Mouse (Mus musculus) hindbrain, embryonic 12.5 days (tissue): ENCODE results near the gene Sytl1. TPM values are rescaled to one million over a fixed set of nuclear protein-coding genes. Genes with fewer than 3 reads are reported as not detected.

Source experiments
- ATAC-seq: fragments of 200-750 bp; cut with Nextera tagmentation; 2 replicates; pipeline ENCODE4 v1.8.0; 2017; ENCODE audit warnings: moderate TSS enrichment; ENCODE audit not compliant: low FRiP score
- H3K27ac ChIP-seq: fragments of 300-500 bp; sonication (generic); 2 replicates; pipeline ENCODE4 v1.5.1; 2016; ENCODE audit warnings: mild to moderate bottlenecking
- H3K27me3 ChIP-seq: fragments of 300-500 bp; sonication (generic); 2 replicates; pipeline ENCODE4 v1.6.1; 2016; ENCODE audit warnings: mild to moderate bottlenecking
- H3K36me3 ChIP-seq: fragments of 300-500 bp; sonication (generic); 2 replicates; pipeline ENCODE4 v1.6.1; 2016; ENCODE audit warnings: mild to moderate bottlenecking
- H3K4me1 ChIP-seq: fragments of 300-500 bp; sonication (generic); 2 replicates; pipeline ENCODE4 v1.6.1; 2016
- H3K4me2 ChIP-seq: fragments of 300-500 bp; sonication (generic); replicated peaks from 2 replicates; pipeline ENCODE4 v1.6.1; 2016; ENCODE audit warnings: mild to moderate bottlenecking
- H3K4me3 ChIP-seq: fragments of 300-500 bp; sonication (generic); 2 replicates; pipeline ENCODE4 v1.5.1; 2016; ENCODE audit warnings: mild to moderate bottlenecking
- H3K9ac ChIP-seq: fragments of 300-500 bp; sonication (generic); 2 replicates; pipeline ENCODE4 v1.6.1; 2016; ENCODE audit warnings: mild to moderate bottlenecking, moderate library complexity
- H3K9me3 ChIP-seq: fragments of 300-500 bp; sonication (generic); replicated peaks from 2 replicates; pipeline ENCODE4 v1.6.1; 2016; ENCODE audit warnings: mild to moderate bottlenecking
- WGBS: fragments of 180-500 bp; shearing (Covaris S2); methylation state at CpG from one replicate; pipeline ENCODE4 v1.1.7; 2016; 5-methylcytosine and 5-hydroxymethylcytosine counted together
- polyA plus RNA-seq: library from polyadenylated mRNA; unstranded; fragments of >200 nt; fragmentation: Nextera tagmentation; extraction: Ambion mirVana; gene quantifications from 2 replicates; pipeline ENCODE4 v1.2.1, GENCODE M21; 2016

The Sytl1 gene
- polyA plus RNA-seq, 1 experiment from 2014 or later: 0.67 TPM

DNA sequence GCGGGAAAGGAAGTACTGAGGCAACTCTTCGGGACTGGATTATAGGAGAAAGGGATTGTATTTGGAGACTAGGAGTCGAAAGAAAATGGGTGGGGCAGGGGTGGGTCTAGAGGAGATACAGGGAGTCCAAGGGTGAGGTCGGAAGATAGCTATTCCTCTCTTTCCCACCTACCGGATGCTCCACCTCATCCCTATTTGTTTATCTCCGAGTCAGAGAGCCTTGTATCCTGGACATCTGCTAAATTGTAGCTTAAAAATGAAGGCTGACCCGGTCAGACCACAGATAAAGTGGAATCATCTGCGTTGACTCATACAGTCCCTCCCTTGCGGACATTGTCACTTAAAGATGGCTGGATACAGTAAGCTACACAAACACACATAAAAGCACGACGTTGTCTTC lies 21.0 kb downstream of the Sytl1 start:
- Histone ChIP-seq H3K9me3 (no peaks in the 10 kb centered on the region), H3K9ac (no peak overlapping the region), H3K27ac (no peak overlapping the region), H3K36me3 (no peaks in the 10 kb centered on the region), H3K4me3 (peak overlapping the region; percentile 46), H3K4me2 (peak overlapping the region; percentile 82), H3K27me3 (peaks cover 83% of the 10 kb centered on the region), H3K4me1 (peaks cover 12% of the 10 kb centered on the region)
- 31% methylated on average over 11 of the region's 11 CpGs for WGBS
- ATAC-seq: no peak

DNA sequence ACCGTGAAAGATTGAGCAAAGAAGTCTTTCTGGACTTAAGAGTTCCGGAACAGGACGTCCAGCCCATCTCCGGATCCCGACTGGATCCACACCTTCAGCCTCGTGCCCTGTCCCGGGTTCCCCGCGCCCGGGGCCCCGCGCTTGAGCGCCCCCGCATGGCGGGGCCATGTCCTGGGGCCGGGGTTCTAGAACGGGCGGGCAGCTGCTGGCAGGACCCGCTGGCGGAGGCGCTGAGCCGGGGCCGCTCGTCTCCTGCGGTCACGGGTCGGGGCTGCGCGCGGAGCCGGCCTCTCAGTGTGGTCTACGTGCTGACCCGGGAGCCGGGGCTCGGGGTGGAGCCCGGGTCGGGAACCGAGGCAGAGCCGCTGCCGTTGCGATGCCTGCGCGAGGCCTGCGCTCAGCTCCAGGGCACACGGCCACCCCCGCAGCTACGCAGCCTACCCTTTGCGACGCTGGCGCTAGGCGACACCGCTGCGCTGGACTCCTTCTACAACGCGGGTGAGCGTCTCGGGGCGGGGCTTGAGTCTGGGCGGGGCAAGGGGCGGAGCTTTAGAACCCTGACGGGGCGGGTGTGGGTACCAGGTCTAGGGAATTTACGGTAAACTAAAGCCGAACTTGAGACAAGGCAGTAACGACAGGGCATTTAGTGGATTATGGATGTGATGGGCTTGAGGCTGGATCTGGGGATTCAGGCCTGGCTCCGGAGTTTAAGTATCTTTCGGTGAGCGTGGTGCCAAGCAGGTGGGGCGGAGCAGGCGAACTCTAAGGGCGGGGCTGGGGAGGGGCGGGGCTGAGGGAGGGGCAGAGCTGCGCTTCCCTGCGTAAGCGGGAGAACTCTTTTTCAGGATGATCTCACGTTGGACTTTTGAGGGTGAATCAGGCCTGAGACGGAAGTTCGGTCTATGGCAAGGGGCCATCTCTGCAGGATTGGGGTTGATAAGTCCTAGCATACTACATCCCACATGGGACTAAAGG lies 21.7 kb downstream of the Sytl1 start:
- Histone ChIP-seq H3K9ac (peak overlapping the region; percentile 60), H3K9me3 (no peaks in the 10 kb centered on the region), H3K27me3 (peaks cover 77% of the 10 kb centered on the region), H3K4me2 (peak overlapping the region; percentile 82), H3K27ac (no peak overlapping the region), H3K4me1 (peaks cover 12% of the 10 kb centered on the region), H3K36me3 (no peaks in the 10 kb centered on the region), H3K4me3 (peak overlapping the region; percentile 46)
- WGBS: 0% methylated on average over 74 of the region's 78 CpGs
- peak; percentile 89 for ATAC-seq

DNA sequence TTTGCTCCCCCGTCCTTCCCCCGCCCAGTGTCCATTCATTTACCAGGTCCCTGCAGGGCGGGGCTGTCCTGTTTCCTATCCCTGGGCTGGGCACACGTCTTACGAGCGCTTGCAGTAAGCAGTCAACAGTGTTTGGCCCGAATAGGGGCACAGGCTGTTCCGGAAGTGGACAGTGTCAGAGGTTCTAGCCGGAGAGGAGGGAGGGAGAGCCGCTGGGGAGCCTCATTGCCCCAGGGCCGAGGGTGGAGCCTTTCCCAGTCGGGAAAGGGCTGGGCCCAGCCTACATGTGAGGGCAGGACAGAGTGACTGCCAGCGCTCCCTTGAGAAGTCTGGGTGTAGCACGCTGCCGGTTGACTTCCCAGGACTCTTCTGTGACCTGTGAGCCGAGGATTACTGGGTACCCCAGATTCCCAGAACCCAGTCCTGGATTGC lies 22.4 kb downstream of the Sytl1 start, which contains the start of gene Map3k6:
Map3k6 (plus strand) TSS at position 329 of the 432 bp plus-strand sequence.
- peak within 1 kb of the TSS; percentile 46 for H3K4me3 ChIP-seq
- no peaks in the 10 kb centered on the region for H3K36me3 ChIP-seq
- 6% methylated on average over 16 of the region's 16 CpGs for WGBS
- H3K27me3 ChIP-seq: peaks cover 70% of the 10 kb centered on the region
- peak; percentile 20; the same call in 1 of the 2 replicates for ATAC-seq
- no peaks in the 10 kb centered on the region for H3K9me3 ChIP-seq
- no peak within 1 kb of the TSS for H3K27ac ChIP-seq
- H3K9ac ChIP-seq: peak within 1 kb of the TSS; percentile 60
- peak within 1 kb of the TSS; percentile 82 for H3K4me2 ChIP-seq
- H3K4me1 ChIP-seq: peaks cover 12% of the 10 kb centered on the region

DNA sequence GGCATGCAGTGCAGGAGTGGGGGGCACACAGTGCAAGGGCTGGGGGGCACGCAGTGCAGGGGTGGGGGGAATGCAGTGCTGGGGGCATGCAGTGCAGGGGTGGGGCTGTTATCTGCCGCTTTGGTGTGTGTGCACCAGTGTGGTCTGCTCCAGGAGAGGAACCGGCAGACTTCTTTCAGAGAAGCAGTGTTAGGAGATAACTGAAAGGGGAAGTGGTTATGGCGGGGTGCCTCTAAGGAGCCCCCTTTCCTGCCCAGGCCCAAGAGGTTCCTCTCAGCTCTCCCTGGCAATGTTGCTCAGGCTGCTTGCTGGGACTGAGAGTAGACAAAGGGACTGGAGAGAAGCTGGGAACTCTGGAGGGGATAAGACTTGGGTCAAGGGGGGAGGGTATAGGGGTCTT lies 25.0 kb downstream of the Sytl1 start:
- Histone ChIP-seq H3K27ac (no peak overlapping the region), H3K4me2 (no peak overlapping the region), H3K36me3 (no peaks in the 10 kb centered on the region), H3K4me1 (peaks cover 9% of the 10 kb centered on the region), H3K9me3 (no peaks in the 10 kb centered on the region), H3K9ac (no peak overlapping the region), H3K4me3 (no peak overlapping the region), H3K27me3 (peaks cover 51% of the 10 kb centered on the region)
- WGBS: 84% methylated on average over 4 of the region's 4 CpGs
- no peak for ATAC-seq

DNA sequence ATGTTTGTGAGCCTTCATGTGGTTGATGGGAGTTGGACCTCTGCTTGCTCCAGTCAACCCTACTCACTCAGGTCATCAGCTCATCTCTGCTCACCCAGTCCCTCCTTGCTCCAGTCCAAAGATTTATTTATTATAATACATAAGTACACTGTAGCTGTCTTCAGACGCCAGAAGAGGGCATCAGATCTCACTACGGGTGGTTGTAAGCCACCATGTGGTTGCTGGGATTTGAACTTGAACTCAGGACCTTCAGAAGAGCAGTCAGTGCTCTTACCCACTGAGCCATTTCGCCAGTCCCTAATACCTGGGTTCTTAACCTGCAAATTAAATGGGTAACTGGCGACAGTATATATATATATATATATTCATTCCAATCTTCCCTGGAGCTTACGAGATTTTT lies 27.5 kb downstream of the Sytl1 start:
- H3K36me3 ChIP-seq: no peaks in the 10 kb centered on the region
- no peak overlapping the region for H3K4me3 ChIP-seq
- WGBS: 77% methylated on average over 5 of the region's 5 CpGs
- H3K4me2 ChIP-seq: no peak overlapping the region
- H3K9me3 ChIP-seq: no peaks in the 10 kb centered on the region
- no peak for ATAC-seq
- peaks cover 26% of the 10 kb centered on the region for H3K27me3 ChIP-seq
- no peak overlapping the region for H3K9ac ChIP-seq
- no peak overlapping the region for H3K27ac ChIP-seq
- peaks cover 1% of the 10 kb centered on the region for H3K4me1 ChIP-seq

DNA sequence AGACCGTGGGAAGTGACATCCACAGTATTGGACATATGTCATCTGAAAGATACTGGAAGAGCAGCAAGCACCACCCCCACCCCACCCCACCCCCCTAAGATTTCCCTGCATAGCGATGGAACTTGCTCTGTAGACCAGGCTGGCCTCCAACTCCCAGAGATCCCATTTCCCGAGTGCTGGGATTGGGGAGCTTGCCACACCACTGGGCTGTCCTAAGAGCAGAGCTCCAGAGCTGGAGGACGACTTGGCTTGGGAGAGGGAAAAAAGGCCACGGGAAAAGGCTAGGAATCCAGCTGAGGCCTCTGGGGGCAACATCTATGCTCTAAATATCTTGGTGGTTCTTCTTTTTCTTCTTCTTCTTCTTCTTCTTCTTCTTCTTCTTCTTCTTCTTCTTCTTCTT lies 28.1 kb downstream of the Sytl1 start:
- Histone ChIP-seq H3K9ac (no peak overlapping the region), H3K4me1 (0 out of 2 replicates have a peak, but pooled peaks cover 3% of the 10 kb centered on the region), H3K36me3 (no peaks in the 10 kb centered on the region), H3K4me2 (no peak overlapping the region), H3K4me3 (no peak overlapping the region), H3K27ac (no peak overlapping the region), H3K9me3 (no peaks in the 10 kb centered on the region), H3K27me3 (peaks cover 19% of the 10 kb centered on the region)
- WGBS: 59% methylated on average over 5 of the region's 5 CpGs
- no peak for ATAC-seq

DNA sequence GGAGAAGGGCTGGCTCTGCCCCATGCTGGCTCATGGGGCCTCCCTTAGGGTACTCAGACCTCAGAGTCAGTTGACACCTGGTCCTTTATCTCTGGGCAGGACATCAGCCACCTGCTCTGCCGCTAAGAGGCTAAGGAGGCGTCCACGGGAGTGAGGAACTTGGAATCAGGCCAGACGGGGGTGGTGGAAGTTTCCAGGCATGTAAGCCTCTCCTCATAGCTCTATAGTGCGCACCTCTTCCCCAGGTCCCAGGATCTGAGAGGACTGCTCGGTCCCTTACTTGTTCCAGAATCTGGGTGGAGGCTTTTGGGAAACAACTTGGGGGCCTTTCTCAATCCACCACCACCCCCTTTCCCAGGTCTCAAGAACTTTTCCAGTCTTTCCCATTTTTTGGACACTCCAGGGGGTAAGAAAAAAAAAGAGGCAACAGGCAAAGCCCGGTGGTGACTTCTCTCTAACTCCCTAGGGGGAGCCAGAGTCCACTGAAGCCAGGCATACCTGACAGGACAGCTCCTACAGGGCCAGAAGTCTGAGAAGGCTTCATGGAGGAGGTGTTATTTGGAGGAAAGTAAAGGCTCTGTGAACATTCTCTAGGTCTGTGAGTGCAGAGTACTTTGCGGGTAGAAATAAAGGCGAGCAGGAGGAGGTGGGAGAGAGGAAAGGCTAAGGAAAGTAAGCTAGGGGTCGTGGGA lies 29.5 kb downstream of the Sytl1 start:
- Histone ChIP-seq H3K4me3 (no peak overlapping the region), H3K27me3 (peaks cover 9% of the 10 kb centered on the region), H3K27ac (no peak overlapping the region), H3K4me1 (0 out of 2 replicates have a peak, but pooled peaks cover 4% of the 10 kb centered on the region), H3K36me3 (no peaks in the 10 kb centered on the region), H3K4me2 (no peak overlapping the region), H3K9ac (no peak overlapping the region), H3K9me3 (no peaks in the 10 kb centered on the region)
- WGBS: 50% methylated on average over 10 of the region's 10 CpGs
- no peak for ATAC-seq

DNA sequence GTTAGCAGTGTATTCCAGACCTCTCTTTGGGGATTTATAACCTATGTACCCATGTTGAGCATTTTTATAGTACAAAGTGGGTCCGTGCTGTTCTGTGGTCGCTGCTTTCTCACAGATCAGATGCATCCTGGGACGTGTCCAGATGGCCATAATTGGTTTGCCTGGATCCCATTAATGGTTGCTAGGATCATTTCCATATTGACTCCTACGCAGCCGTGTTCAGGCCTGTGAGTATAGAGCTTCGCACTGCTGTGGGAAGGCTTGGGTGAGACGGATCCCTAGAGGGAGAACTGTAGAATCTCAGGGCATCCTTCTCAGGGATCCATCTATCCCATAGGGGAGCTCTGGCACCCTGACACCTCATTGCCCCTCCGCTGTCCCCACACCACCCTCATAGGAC lies 33.3 kb downstream of the Sytl1 start:
- H3K4me3 ChIP-seq: no peak overlapping the region
- WGBS: 45% methylated on average over 8 of the region's 8 CpGs
- no peak for ATAC-seq

DNA sequence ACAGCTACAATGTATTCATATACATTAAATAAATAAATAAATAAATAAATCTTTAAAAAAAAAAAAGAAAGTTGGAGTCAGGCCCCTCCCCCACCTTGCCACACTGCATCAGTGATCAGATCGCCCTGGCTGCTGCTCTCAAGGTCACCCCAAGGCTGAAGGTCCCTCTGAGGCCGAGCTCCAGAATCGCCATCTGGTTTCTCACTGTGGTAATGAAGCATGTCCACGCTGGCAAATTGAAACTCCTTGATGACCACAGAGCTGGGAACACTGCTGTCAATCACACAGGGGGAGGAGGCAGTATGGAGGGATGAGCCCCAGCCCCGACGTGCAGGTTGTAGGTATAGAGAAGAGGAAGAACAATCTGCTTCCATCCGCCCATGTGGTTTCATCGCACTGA lies 35.3 kb downstream of the Sytl1 start:
- ATAC-seq: no peak
- Histone ChIP-seq H3K9ac (no peak overlapping the region), H3K36me3 (no peaks in the 10 kb centered on the region), H3K27me3 (peaks cover 7% of the 10 kb centered on the region; the same call in 1 of the 2 replicates), H3K9me3 (no peaks in the 10 kb centered on the region), H3K27ac (no peak overlapping the region), H3K4me3 (no peak overlapping the region), H3K4me2 (no peak overlapping the region), H3K4me1 (peaks cover 14% of the 10 kb centered on the region; the same call in 1 of the 2 replicates)
- WGBS: 39% methylated on average over 8 of the region's 8 CpGs

More for the DNA sequence above, 33.3 kb downstream of the Sytl1 start:
- peaks cover 3% of the 10 kb centered on the region; the same call in 1 of the 2 replicates for H3K27me3 ChIP-seq
- no peaks in the 10 kb centered on the region for H3K36me3 ChIP-seq
- peak overlapping the region; percentile 57; the same call in 1 of the 2 replicates for H3K27ac ChIP-seq
- no peak overlapping the region for H3K4me2 ChIP-seq
- 0 out of 2 replicates have a peak, but pooled peaks cover 4% of the 10 kb centered on the region for H3K4me1 ChIP-seq
- no peaks in the 10 kb centered on the region for H3K9me3 ChIP-seq
- no peak overlapping the region for H3K9ac ChIP-seq

DNA sequence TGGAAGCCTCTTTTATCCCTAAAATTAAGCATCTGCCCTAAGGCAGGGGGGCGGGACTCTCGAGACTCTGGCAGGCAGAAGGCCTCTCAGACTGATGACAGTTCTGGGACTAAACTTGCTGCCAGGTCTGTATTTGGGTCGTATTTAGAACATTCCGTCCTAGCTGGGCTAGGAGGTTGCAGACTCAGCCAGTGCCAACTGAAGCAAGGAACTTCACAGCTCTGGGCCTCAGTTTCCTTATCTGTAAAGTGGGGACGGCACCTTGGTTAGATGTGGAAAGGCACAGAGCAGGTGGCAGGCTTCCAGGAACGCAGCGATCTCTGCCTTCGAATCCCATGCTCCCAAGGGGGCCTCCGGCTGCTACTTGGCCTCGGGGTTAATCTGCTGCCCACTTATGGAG lies 36.8 kb downstream of the Sytl1 start:
- WGBS: 73% methylated on average over 10 of the region's 10 CpGs
- H3K9ac ChIP-seq: no peak overlapping the region
- no peak for ATAC-seq

DNA sequence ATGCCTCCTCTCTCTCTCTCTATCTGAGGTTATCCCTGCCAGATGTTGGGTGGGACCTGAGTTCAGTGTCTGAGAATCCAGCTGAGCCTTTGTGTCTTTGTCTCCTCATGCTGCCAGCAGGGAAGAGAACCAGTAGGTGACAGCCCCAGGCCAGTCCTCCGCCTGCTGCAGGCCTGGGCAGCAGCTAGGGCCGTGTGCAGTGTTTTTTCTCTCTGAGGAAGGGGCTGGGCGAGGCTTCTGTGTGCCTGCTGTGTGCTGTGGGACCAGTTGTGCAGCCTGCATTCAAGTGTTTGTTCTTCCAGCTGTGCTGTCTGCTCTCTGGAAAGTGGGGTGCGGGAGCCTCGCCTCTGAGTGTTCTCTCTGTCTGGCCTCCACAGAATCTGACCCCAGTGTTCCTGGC lies 39.0 kb downstream of the Sytl1 start:
- Histone ChIP-seq H3K4me2 (no peak overlapping the region), H3K36me3 (no peaks in the 10 kb centered on the region), H3K9ac (no peak overlapping the region), H3K27me3 (peaks cover 40% of the 10 kb centered on the region), H3K4me1 (peaks cover 16% of the 10 kb centered on the region), H3K9me3 (no peaks in the 10 kb centered on the region), H3K4me3 (no peak overlapping the region), H3K27ac (no peak overlapping the region)
- WGBS: 32% methylated on average over 5 of the region's 5 CpGs
- no peak for ATAC-seq

More for the DNA sequence above, 36.8 kb downstream of the Sytl1 start:
- Histone ChIP-seq H3K4me1 (peaks cover 14% of the 10 kb centered on the region; the same call in 1 of the 2 replicates), H3K27me3 (peaks cover 22% of the 10 kb centered on the region), H3K27ac (no peak overlapping the region), H3K4me3 (no peak overlapping the region), H3K9me3 (no peaks in the 10 kb centered on the region), H3K36me3 (no peaks in the 10 kb centered on the region), H3K4me2 (no peak overlapping the region)

DNA sequence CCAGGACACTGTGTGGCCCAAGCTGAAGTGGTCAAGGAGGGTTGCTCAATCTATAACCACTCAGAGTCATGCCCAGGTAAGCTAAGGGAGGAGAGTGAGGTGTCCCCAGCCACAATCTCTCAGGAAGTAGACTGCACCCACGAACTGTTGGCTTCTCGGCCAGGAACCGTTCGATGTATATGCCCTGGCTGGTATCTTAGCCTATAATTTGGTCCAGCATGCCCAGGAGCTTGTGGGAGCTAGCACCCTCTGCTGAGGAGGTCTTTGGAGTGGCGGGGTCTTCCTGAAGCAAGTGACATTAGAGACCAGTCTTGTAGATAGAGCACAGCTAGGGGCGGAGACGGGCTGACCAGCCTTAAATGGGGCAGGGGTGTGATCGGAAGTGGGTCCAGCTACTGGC lies 41.2 kb downstream of the Sytl1 start:
- no peak for ATAC-seq
- H3K27ac ChIP-seq: no peak overlapping the region
- no peak overlapping the region for H3K4me3 ChIP-seq
- H3K36me3 ChIP-seq: no peaks in the 10 kb centered on the region
- no peaks in the 10 kb centered on the region for H3K9me3 ChIP-seq
- WGBS: 82% methylated on average over 8 of the region's 8 CpGs
- peaks cover 40% of the 10 kb centered on the region for H3K27me3 ChIP-seq
- peaks cover 16% of the 10 kb centered on the region for H3K4me1 ChIP-seq
- no peak overlapping the region for H3K4me2 ChIP-seq
- H3K9ac ChIP-seq: no peak overlapping the region
